Mouse (Mus musculus) liver, embryonic 14.5 days (tissue): ENCODE results near the gene Cbfa2t2. TPM values are rescaled to one million over a fixed set of nuclear protein-coding genes. Genes with fewer than 3 reads are reported as not detected.
A peak's percentile ranks its signal among the peaks of the same experiment; 100 is the strongest.

Source experiments
- ATAC-seq: fragments of 200-750 bp; cut with Nextera tagmentation; 2 replicates; pipeline ENCODE4 v1.8.0; 2017; ENCODE audit warnings: moderate number of reproducible peaks, mild to moderate bottlenecking, moderate library complexity; ENCODE audit not compliant: insufficient read depth
- DNase-seq, 3 experiments: peaks; one replicate each; pipeline ENCODE4 v3.0.0-alpha.2; 2012 to 2013; ENCODE audit warnings: low read depth in 3 of 3, low spot score in 3 of 3
- H3K27ac ChIP-seq: fragments of 300-500 bp; sonication (generic); 2 replicates; pipeline ENCODE4 v1.5.1; 2014; ENCODE audit warnings: moderate library complexity, mild to moderate bottlenecking, control low read depth, inconsistent platforms
- H3K27me3 ChIP-seq: fragments of 300-500 bp; sonication (generic); 2 replicates; pipeline ENCODE4 v1.6.1; 2014; ENCODE audit warnings: mild to moderate bottlenecking, low read length, moderate library complexity; ENCODE audit not compliant: control insufficient read depth, insufficient read depth
- H3K36me3 ChIP-seq: fragments of 300-500 bp; sonication (generic); replicated peaks from 2 replicates; pipeline ENCODE4 v1.6.1; 2014; ENCODE audit warnings: low read depth; ENCODE audit not compliant: control insufficient read depth, insufficient read depth
- H3K4me1 ChIP-seq, 2 experiments: fragments of 200-500 bp in 1 of 2; fragments of 300-500 bp in 1 of 2; sonication (generic) in 1 of 2; replicated peaks; 2 replicates each; pipeline ENCODE4 v1.6.1; 2012 to 2014; ENCODE audit warnings: antibody characterized with exemption in 1 of 2, inconsistent platforms in 1 of 2, low read length in 1 of 2; ENCODE audit not compliant: control insufficient read depth in 2 of 2, insufficient read depth in 2 of 2
- H3K4me2 ChIP-seq: fragments of 300-500 bp; sonication (generic); 2 replicates; pipeline ENCODE4 v1.6.1; 2014; ENCODE audit warnings: low read depth, mild to moderate bottlenecking, control low read depth, moderate library complexity
- H3K4me3 ChIP-seq, 2 experiments: fragments of 200-500 bp in 1 of 2; fragments of 300-500 bp in 1 of 2; sonication (generic) in 1 of 2; 2 replicates each; pipeline ENCODE4 v1.5.1; 2012 to 2014; ENCODE audit warnings: low read depth in 2 of 2, low read length in 2 of 2, mild to moderate bottlenecking in 2 of 2, control low read depth in 1 of 2, inconsistent platforms in 1 of 2, moderate library complexity in 1 of 2; ENCODE audit not compliant: insufficient read depth in 1 of 2
- H3K9ac ChIP-seq: fragments of 300-500 bp; sonication (generic); replicated peaks from 2 replicates; pipeline ENCODE4 v1.6.1; 2014; ENCODE audit warnings: mild to moderate bottlenecking, control low read depth, moderate library complexity
- H3K9me3 ChIP-seq: fragments of 300-500 bp; sonication (generic); 2 replicates; pipeline ENCODE4 v1.6.1; 2016; ENCODE audit warnings: low read length, mixed read lengths; ENCODE audit not compliant: control insufficient read depth
- CTCF ChIP-seq: IDR thresholded peaks from 2 replicates; pipeline ENCODE4 v1.5.1; 2016; ENCODE audit warnings: antibody characterized with exemption, low read depth, control low read depth
- EP300 ChIP-seq: IDR thresholded peaks from 2 replicates; pipeline ENCODE4 v1.6.1; 2016; ENCODE audit warnings: antibody characterized with exemption, low read depth
- WGBS: fragments of 180-500 bp; shearing (Covaris S2); extraction: QIAGEN DNeasy Blood & Tissue Kit; methylation state at CpG from one replicate; pipeline ENCODE4 v1.1.7; 2014; ENCODE audit not compliant: insufficient replicate concordance; 5-methylcytosine and 5-hydroxymethylcytosine counted together
- polyA plus RNA-seq, 2 experiments: library from polyadenylated mRNA; depleted of rRNA in 1 of 2; stranded (reverse) in 1 of 2; unstranded in 1 of 2; fragments of >200 nt; fragmentation: Nextera tagmentation in 1 of 2; extraction: Ambion mirVana in 1 of 2; gene quantifications; 2 replicates each; pipeline versions ENCODE4 v1.2.1 to v1.2.3; 2012 to 2014

Gene Cbfa2t2
- polyA plus RNA-seq, 2 experiments: 4.1 to 5.3 TPM

- peaks cover 13 to 20% of the 10 kb centered on the region in 2 experiments; a peak in 3 of 4 replicates for H3K4me1 ChIP-seq
- H3K36me3 ChIP-seq: peaks cover 35% of the 10 kb centered on the region
Measured at GRCm38 (mm10) chr2:154563612-154564170, 127.4 kb downstream of the Cbfa2t2 start.

GRCm38 (mm10) chr2:154565562-154565961, 129.3 kb downstream of the Cbfa2t2 start:
- Histone ChIP-seq H3K9me3 (no peaks in the 10 kb centered on the region), H3K27ac (no peak overlapping the region), H3K27me3 (no peaks in the 10 kb centered on the region), H3K4me1 (peaks cover 13 to 25% of the 10 kb centered on the region in 2 experiments), H3K9ac (no peak overlapping the region), H3K4me2 (no peak overlapping the region), H3K36me3 (peaks cover 33% of the 10 kb centered on the region), H3K4me3 (no peak overlapping the region)
- ATAC-seq: no peak
- 80% methylated on average over 3 of the region's 3 CpGs for WGBS
- no peak for DNase-seq
- TF ChIP-seq CTCF (no peak), EP300 (no peak)

More at GRCm38 (mm10) chr2:154563612-154564170, 127.4 kb downstream of the Cbfa2t2 start:
- no peak for TF ChIP-seq EP300
- no peak for TF ChIP-seq CTCF
- H3K9ac ChIP-seq: no peak overlapping the region
- H3K27ac ChIP-seq: no peak overlapping the region
- H3K27me3 ChIP-seq: no peaks in the 10 kb centered on the region
- no peak overlapping the region for H3K4me2 ChIP-seq
- DNase-seq: no peak
- WGBS: 87% methylated on average over 22 of the region's 22 CpGs
- no peak overlapping the region for H3K4me3 ChIP-seq
- H3K9me3 ChIP-seq: no peaks in the 10 kb centered on the region
- ATAC-seq: no peak

- no peak overlapping the region for H3K4me3 ChIP-seq
- H3K27ac ChIP-seq: no peak overlapping the region
- ATAC-seq: no peak
- TF ChIP-seq EP300 (no peak), CTCF (no peak)
- no peaks in the 10 kb centered on the region for H3K27me3 ChIP-seq
- H3K9me3 ChIP-seq: no peaks in the 10 kb centered on the region
- H3K4me1 ChIP-seq: peaks cover 19 to 34% of the 10 kb centered on the region in 2 experiments
- peak overlapping the region; percentile 27; the same call in 1 of the 2 replicates for H3K9ac ChIP-seq
- H3K36me3 ChIP-seq: peaks cover 27% of the 10 kb centered on the region
- WGBS: 78% methylated on average over 8 of the region's 8 CpGs
- DNase-seq: no peak
- no peak overlapping the region; the same call in 1 of the 2 replicates for H3K4me2 ChIP-seq
Measured at GRCm38 (mm10) chr2:154566641-154567040, 130.4 kb downstream of the Cbfa2t2 start.

GRCm38 (mm10) chr2:154567766-154568165, 131.5 kb downstream of the Cbfa2t2 start:
- no peak for TF ChIP-seq EP300
- H3K27ac ChIP-seq: no peak overlapping the region
- no peaks in the 10 kb centered on the region for H3K9me3 ChIP-seq
- DNase-seq (no peak), ATAC-seq (no peak)
- H3K27me3 ChIP-seq: no peaks in the 10 kb centered on the region
- peak overlapping the region; percentile 74 for H3K9ac ChIP-seq
- peaks cover 18% of the 10 kb centered on the region for H3K36me3 ChIP-seq
- peak overlapping the region; percentile 94 for H3K4me2 ChIP-seq
- H3K4me1 ChIP-seq: peaks cover 19 to 37% of the 10 kb centered on the region in 2 experiments
- peak overlapping the region; percentile 65 to 97 for H3K4me3 ChIP-seq
- 76% methylated on average over 2 of the region's 2 CpGs for WGBS

- Histone ChIP-seq H3K9ac (peak overlapping the region; percentile 74), H3K27ac (peak overlapping the region; percentile 54), H3K4me1 (peaks cover 19 to 37% of the 10 kb centered on the region in 2 experiments), H3K4me2 (peak overlapping the region; percentile 94), H3K27me3 (no peaks in the 10 kb centered on the region), H3K9me3 (no peaks in the 10 kb centered on the region), H3K4me3 (peak overlapping the region; percentile 65 to 97), H3K36me3 (peaks cover 11% of the 10 kb centered on the region)
- no peak for DNase-seq
- TF ChIP-seq EP300 (no peak), CTCF (no peak)
- 19% methylated on average over 10 of the region's 10 CpGs for WGBS
- peak; percentile 24 for ATAC-seq
Measured at GRCm38 (mm10) chr2:154568329-154569070, 132.2 kb downstream of the Cbfa2t2 start.
